Mouse (Mus musculus): ENCODE measurements around the gene Gm2022. TPM values are rescaled to one million over a fixed set of nuclear protein-coding genes. Genes with fewer than 3 reads are reported as not detected.
"Not testable (repeated sequence)": the region's sequence is repeated elsewhere in the genome, so short reads cannot be mapped to it uniquely, and the experiment has no call there.

Gm2022 gene
- not detected in 2 replicates for polyA plus RNA-seq (2014; fragmentation: Nextera tagmentation; extraction: Ambion mirVana)

DNA sequence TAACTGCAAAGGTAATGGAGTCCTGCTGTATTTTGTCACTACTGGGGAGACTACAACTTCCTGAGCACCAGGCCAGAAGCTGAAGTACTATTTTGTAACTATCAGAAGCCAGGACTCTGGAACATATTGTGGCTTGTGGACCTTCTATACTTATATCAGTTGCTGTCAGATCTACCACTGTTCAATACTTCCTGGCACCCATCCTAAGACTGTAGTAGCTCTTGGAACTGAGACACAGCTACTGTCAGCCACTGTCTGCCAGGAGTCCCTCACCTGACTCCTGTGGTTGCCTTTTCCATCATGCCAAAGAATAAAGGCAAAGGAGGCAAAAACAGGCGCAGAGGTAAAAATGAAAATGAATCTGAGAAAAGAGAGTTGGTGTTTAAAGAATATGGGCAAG lies at the start of gene Gm2022:
Gene Gm2022 (plus strand): TSS at position 301 of the 400 bp plus-strand sequence.
- not testable (repeated sequence) for H3K27me3 ChIP-seq (ENCODE audit: control insufficient read depth, insufficient read depth, low read length); H3K4me1 ChIP-seq (ENCODE audit: control insufficient read depth, insufficient read depth, low read length); H3K27ac ChIP-seq (replicated peaks; ENCODE audit: low read depth, low read length); ATAC-seq (ENCODE audit: insufficient number of reproducible peaks, low FRiP score, low TSS enrichment, low read depth); H3K9ac ChIP-seq (ENCODE audit: low read length); DNase-seq (ENCODE audit: low spot score); H3K9me3 ChIP-seq (ENCODE audit: control insufficient read depth, low read length); H3K4me2 ChIP-seq (ENCODE audit: low read depth, severe bottlenecking); H3K4me3 ChIP-seq (ENCODE audit: low read depth, low read length); H3K36me3 ChIP-seq (ENCODE audit: control insufficient read depth, insufficient read depth, low read length)
- WGBS: 100% methylated on average over 1 of the region's 1 CpGs

DNA sequence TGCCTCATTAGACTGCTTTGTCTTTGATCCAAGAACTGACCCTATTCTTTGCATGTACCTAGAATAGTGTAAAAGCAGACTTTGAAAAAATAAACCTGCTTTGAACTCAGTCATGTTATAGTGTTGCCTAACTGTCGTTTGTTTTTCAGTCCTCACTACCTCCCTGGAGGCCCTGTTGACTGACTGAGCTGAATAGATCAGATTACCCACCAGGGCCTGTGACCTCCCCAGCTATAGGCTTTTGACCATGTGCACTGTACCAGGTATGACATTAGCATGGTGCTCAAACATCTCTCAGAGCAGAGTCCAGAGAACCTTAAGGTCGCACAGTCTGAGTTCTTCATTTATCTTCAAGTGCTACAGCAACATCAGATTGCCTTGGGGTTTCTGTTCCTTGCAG lies 44.5 kb upstream of the Gm2022 start:
- H3K9ac ChIP-seq (ENCODE audit: low read length); H3K27me3 ChIP-seq (ENCODE audit: control insufficient read depth, insufficient read depth, low read length); H3K4me3 ChIP-seq (ENCODE audit: low read depth, low read length); DNase-seq (ENCODE audit: low spot score); H3K9me3 ChIP-seq (ENCODE audit: control insufficient read depth, low read length); H3K27ac ChIP-seq (replicated peaks; ENCODE audit: low read depth, low read length); H3K4me2 ChIP-seq (ENCODE audit: low read depth, severe bottlenecking); H3K4me1 ChIP-seq (ENCODE audit: control insufficient read depth, insufficient read depth, low read length); ATAC-seq (ENCODE audit: insufficient number of reproducible peaks, low FRiP score, low TSS enrichment, low read depth); H3K36me3 ChIP-seq (ENCODE audit: control insufficient read depth, insufficient read depth, low read length): not testable (repeated sequence)
- WGBS: no CpG with 5 or more reads among the region's 2 CpGs

DNA sequence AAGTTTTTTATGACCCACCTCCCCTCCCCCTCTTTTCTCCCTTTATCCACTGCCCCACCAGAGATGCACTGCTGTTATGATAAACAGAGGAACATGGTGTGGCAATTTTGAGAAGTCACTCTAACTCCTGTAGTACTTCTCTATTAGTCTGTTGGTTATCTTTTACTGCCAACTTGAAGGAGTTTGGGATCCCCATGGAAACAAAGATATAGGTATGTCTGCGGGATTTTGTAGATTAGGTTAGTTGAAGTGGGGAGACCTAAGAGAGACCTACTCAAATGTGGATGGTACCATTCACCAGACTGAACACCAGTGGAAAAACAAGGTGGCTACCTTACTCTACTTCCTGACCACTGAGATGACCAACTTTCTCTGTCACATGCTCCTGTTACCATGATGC lies 39.1 kb upstream of the Gm2022 start:
- ATAC-seq (ENCODE audit: insufficient number of reproducible peaks, low FRiP score, low TSS enrichment, low read depth); DNase-seq (ENCODE audit: low spot score): not testable (repeated sequence)

DNA sequence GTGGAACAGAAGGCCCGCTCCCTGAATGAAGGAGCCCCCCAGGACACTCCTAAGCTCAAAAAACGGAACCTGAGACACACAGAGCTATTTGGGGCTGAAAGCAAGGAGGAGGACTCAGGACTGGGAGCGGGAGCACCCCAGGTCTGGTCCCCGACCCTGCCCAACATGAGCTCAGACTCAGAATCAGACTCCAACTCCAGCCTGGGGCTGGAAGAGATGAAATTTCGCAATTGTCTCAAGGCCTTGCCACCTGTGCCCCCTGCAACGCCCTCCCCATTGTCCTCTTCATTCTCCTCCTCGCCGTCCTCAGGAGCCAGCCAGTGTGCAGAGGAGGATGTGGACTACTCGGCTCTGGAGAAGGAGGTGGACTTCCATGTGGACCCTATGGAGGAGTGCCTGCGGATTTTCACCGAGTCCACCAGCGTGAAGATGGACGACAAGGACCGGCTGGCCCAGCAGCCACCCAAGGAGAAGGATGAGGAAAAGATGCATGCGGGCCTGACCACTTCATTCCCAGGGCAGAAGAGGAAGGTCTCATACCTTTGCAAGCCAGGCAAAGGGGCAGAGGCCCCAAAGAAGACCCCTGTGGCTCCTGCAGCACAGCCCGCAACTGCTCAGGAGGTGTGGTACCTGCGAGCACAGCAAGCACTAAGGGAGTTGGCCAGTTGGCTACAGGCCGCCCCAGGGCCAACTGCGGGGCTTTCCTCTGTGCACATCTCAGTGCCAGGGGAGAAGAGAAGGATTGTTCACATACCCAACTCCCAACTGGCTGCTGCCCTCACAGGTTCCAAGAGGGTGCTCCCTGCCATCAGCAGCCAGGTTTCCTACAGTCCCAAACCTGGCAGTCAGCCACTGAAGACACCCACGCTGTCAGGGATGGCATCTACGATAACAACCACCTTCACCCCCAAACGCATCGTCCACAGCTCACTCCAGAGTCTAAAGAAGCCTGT lies 33.2 kb upstream of the Gm2022 start:
- H3K36me3 ChIP-seq (ENCODE audit: control insufficient read depth, insufficient read depth, low read length); H3K9me3 ChIP-seq (ENCODE audit: control insufficient read depth, low read length); H3K4me2 ChIP-seq (ENCODE audit: low read depth, severe bottlenecking); H3K4me3 ChIP-seq (ENCODE audit: low read depth, low read length); DNase-seq (ENCODE audit: low spot score); H3K9ac ChIP-seq (ENCODE audit: low read length); H3K27ac ChIP-seq (replicated peaks; ENCODE audit: low read depth, low read length); H3K27me3 ChIP-seq (ENCODE audit: control insufficient read depth, insufficient read depth, low read length); H3K4me1 ChIP-seq (ENCODE audit: control insufficient read depth, insufficient read depth, low read length): not testable (repeated sequence)
- ATAC-seq (ENCODE audit: insufficient number of reproducible peaks, low FRiP score, low TSS enrichment, low read depth): peak; percentile 10; the same call in 1 of the 2 replicates
- 86% methylated on average over 23 of the region's 23 CpGs for WGBS

More for the DNA sequence above, 39.1 kb upstream of the Gm2022 start:
- WGBS: 72% methylated on average over 1 of the region's 1 CpGs
- H3K36me3 ChIP-seq (ENCODE audit: control insufficient read depth, insufficient read depth, low read length); H3K27me3 ChIP-seq (ENCODE audit: control insufficient read depth, insufficient read depth, low read length); H3K4me3 ChIP-seq (ENCODE audit: low read depth, low read length); H3K4me1 ChIP-seq (ENCODE audit: control insufficient read depth, insufficient read depth, low read length); H3K4me2 ChIP-seq (ENCODE audit: low read depth, severe bottlenecking); H3K9ac ChIP-seq (ENCODE audit: low read length); H3K9me3 ChIP-seq (ENCODE audit: control insufficient read depth, low read length); H3K27ac ChIP-seq (replicated peaks; ENCODE audit: low read depth, low read length): not testable (repeated sequence)

DNA sequence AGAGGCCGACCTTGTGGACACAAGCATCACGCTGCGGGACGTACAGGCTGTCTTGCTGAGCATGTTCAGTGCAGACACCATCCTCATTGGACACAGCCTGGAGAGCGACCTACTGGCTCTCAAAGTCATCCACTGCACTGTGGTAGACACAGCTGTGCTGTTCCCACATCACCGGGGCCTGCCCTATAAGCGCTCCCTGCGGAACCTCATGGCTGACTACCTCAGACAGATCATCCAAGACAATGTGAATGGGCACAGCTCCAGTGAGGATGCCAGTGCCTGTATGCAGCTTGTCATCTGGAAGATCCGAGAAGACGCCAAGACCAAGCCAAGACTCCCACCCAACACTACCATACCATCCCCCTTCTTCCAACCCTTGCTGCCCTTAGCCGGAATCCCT lies 31.5 kb upstream of the Gm2022 start:
- ATAC-seq (ENCODE audit: insufficient number of reproducible peaks, low FRiP score, low TSS enrichment, low read depth); H3K27ac ChIP-seq (replicated peaks; ENCODE audit: low read depth, low read length); H3K9ac ChIP-seq (ENCODE audit: low read length); DNase-seq (ENCODE audit: low spot score); H3K36me3 ChIP-seq (ENCODE audit: control insufficient read depth, insufficient read depth, low read length); H3K27me3 ChIP-seq (ENCODE audit: control insufficient read depth, insufficient read depth, low read length); H3K9me3 ChIP-seq (ENCODE audit: control insufficient read depth, low read length); H3K4me3 ChIP-seq (ENCODE audit: low read depth, low read length); H3K4me2 ChIP-seq (ENCODE audit: low read depth, severe bottlenecking); H3K4me1 ChIP-seq (ENCODE audit: control insufficient read depth, insufficient read depth, low read length): not testable (repeated sequence)
- 93% methylated on average over 8 of the region's 11 CpGs for WGBS

DNA sequence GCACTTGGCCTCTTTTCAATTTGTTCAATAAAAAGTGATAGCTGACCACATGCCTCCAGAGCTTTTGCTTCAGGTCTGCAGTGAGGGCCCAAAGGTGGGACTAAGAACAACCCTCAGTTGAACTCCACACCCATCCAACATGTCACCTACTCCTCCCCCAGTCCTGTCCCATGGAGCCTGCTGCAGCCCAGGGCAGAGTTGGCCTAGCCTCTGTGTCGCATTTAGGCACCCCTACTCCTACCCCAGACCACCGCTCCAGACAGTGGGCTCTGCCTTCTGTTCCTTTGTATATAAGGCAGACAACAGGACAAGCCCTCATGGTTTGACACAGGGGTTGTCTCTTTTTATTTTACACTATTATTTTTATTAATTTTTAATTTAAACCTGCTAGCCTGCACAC lies 31.1 kb upstream of the Gm2022 start:
- not testable (repeated sequence) for H3K4me2 ChIP-seq (ENCODE audit: low read depth, severe bottlenecking); H3K9ac ChIP-seq (ENCODE audit: low read length); H3K9me3 ChIP-seq (ENCODE audit: control insufficient read depth, low read length); H3K27ac ChIP-seq (replicated peaks; ENCODE audit: low read depth, low read length); H3K27me3 ChIP-seq (ENCODE audit: control insufficient read depth, insufficient read depth, low read length); H3K4me3 ChIP-seq (ENCODE audit: low read depth, low read length); H3K4me1 ChIP-seq (ENCODE audit: control insufficient read depth, insufficient read depth, low read length); DNase-seq (ENCODE audit: low spot score); H3K36me3 ChIP-seq (ENCODE audit: control insufficient read depth, insufficient read depth, low read length); ATAC-seq (ENCODE audit: insufficient number of reproducible peaks, low FRiP score, low TSS enrichment, low read depth)
- WGBS: 81% methylated on average over 2 of the region's 2 CpGs

DNA sequence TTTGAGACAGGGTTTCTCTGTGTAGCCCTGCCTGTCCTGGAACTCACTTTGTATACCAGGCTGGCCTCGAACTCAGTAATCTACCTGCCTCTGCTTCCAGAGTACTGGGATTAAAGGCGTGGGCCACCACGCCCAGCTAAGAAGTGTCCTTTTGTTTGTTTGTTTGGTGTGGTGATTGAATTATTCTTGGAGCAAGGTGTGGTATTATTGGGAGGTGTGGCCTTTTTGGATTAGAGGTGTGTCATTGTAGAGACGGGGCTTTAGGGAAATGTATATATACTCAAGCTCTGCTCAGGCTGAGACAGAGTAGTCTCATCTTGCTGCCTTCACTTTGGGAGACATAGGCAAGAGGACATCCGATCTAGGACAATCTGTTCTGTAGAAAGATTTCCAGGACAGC lies 21.4 kb upstream of the Gm2022 start, which contains the start of gene Gm2016:
Gene Gm2016 (plus strand): TSS at position 301 of the 400 bp plus-strand sequence.
- not testable (repeated sequence) for H3K4me1 ChIP-seq (ENCODE audit: control insufficient read depth, insufficient read depth, low read length); H3K4me3 ChIP-seq (ENCODE audit: low read depth, low read length); H3K9me3 ChIP-seq (ENCODE audit: control insufficient read depth, low read length); DNase-seq (ENCODE audit: low spot score); H3K9ac ChIP-seq (ENCODE audit: low read length); H3K27me3 ChIP-seq (ENCODE audit: control insufficient read depth, insufficient read depth, low read length); ATAC-seq (ENCODE audit: insufficient number of reproducible peaks, low FRiP score, low TSS enrichment, low read depth); H3K36me3 ChIP-seq (ENCODE audit: control insufficient read depth, insufficient read depth, low read length); H3K4me2 ChIP-seq (ENCODE audit: low read depth, severe bottlenecking); H3K27ac ChIP-seq (replicated peaks; ENCODE audit: low read depth, low read length)
- 89% methylated on average over 5 of the region's 5 CpGs for WGBS

DNA sequence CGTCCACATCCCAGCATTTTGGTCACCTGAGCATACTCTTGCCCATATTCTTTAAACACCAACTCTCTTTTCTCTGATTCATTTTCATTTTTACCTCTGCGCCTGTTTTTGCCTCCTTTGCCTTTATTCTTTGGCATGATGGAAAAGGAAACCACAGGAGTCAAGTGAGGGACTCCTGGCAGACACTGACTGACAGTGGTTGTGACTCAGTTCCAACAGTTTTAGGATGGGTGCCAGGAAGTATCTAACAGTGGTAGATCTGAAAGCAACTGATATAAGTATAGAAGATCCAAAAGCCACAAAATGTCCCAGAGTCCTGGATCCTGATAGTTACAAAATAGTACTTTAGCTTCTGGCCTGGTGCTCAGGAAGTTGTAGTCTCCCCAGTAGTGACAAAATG lies 24.6 kb downstream of the Gm2022 start, which contains the start of gene Gm2035:
Gene Gm2035 (minus strand): TSS at position 137 of the 400 bp plus-strand sequence.
- 86% methylated on average over 2 of the region's 2 CpGs for WGBS
- not testable (repeated sequence) for H3K4me2 ChIP-seq (ENCODE audit: low read depth, severe bottlenecking); ATAC-seq (ENCODE audit: insufficient number of reproducible peaks, low FRiP score, low TSS enrichment, low read depth); H3K9ac ChIP-seq (ENCODE audit: low read length); H3K4me3 ChIP-seq (ENCODE audit: low read depth, low read length); H3K27ac ChIP-seq (replicated peaks; ENCODE audit: low read depth, low read length); H3K4me1 ChIP-seq (ENCODE audit: control insufficient read depth, insufficient read depth, low read length); H3K36me3 ChIP-seq (ENCODE audit: control insufficient read depth, insufficient read depth, low read length); H3K27me3 ChIP-seq (ENCODE audit: control insufficient read depth, insufficient read depth, low read length); DNase-seq (ENCODE audit: low spot score); H3K9me3 ChIP-seq (ENCODE audit: control insufficient read depth, low read length)
